23 mouse cellular contexts compared by ENCODE assay signal in genomic region chr14:32191926-32192325, GRCm38 (mm10). TPM values are rescaled to one million over a fixed set of nuclear protein-coding genes. Genes with fewer than 3 reads are reported as not detected.
DNase-seq lines count a peak whose midpoint lies in the region; ATAC-seq and TF ChIP-seq lines count a peak whose summit lies in the region.
"Had no signal": no experiment of that assay in that cellular context is flagged by ENCODE, and none has a peak within 500 bp of the region (broad histone marks: within the 10 kb centered on the region; RNA-seq: fewer than 3 reads in every experiment).

No protein-coding gene starts in this region.

- intact Hi-C loops in left cerebral cortex, postnatal 36 days (cut with DNase I): no loop called here

- no peak for ATAC-seq in liver, embryonic 12.5 days
- ATAC-seq in liver, embryonic 16.5 days (ENCODE audit: low read depth): no peak
- ATAC-seq: forebrain, embryonic 15.5 days; hindbrain, embryonic 16.5 days had no signal

- TF ChIP-seq POLR2A in MEL (IDR thresholded peaks at IDR 0.05; ENCODE audit: control insufficient read depth in 1 of 2, insufficient read depth in 1 of 2, low read depth in 1 of 2, low read length in 2 of 2, poor library complexity in 1 of 2): no peak

- H3K9ac ChIP-seq in liver, embryonic 12.5 days: no peak overlapping the region
- no peak overlapping the region for H3K9ac ChIP-seq in MEL (ENCODE audit: control insufficient read depth, low read depth, low read length, poor library complexity, severe bottlenecking)
- no peak overlapping the region for H3K9ac ChIP-seq in liver, embryonic 16.5 days (ENCODE audit: low read depth, low read length)
- H3K9ac ChIP-seq: forebrain, embryonic 15.5 days; heart, embryonic 12.5 days had no signal

- no peak overlapping the region for H3K4me2 ChIP-seq in liver, embryonic 12.5 days
- no peak overlapping the region for H3K4me2 ChIP-seq in liver, embryonic 16.5 days (ENCODE audit: low read depth, low read length)
- H3K4me2 ChIP-seq: forebrain, embryonic 15.5 days; heart, embryonic 12.5 days had no signal

- DNase-seq in liver (no peak), MEL (ENCODE audit: low read depth, low spot score) (peak; percentile 63)
- no peak for DNase-seq in left cerebral cortex, postnatal 36 days (ENCODE audit: low spot score in 2 of 2)
- DNase-seq in heart, adult 9 months (ENCODE audit: low spot score in 2 of 2): no peak

- no peaks in the 10 kb centered on the region for H3K27me3 ChIP-seq in liver, embryonic 12.5 days (replicated peaks)
- H3K27me3 ChIP-seq in MEL (ENCODE audit: control insufficient read depth in 1 of 2, insufficient read depth in 2 of 2, low read length in 2 of 2): no peaks in the 10 kb centered on the region
- H3K27me3 ChIP-seq in liver, embryonic 16.5 days (ENCODE audit: control insufficient read depth, insufficient read depth, low read depth, low read length): no peaks in the 10 kb centered on the region
- H3K27me3 ChIP-seq: CH12.LX; forebrain, embryonic 15.5 days; heart, embryonic 12.5 days had no signal

- H3K4me1 ChIP-seq in liver, embryonic 12.5 days: 0 out of 2 replicates have a peak, but pooled peaks cover 9% of the 10 kb centered on the region
- H3K4me1 ChIP-seq in MEL (ENCODE audit: control insufficient read depth in 1 of 2, insufficient read depth in 2 of 2, low read length in 2 of 2): peaks cover 12 to 16% of the 10 kb centered on the region in 2 experiments
- peaks cover 4% of the 10 kb centered on the region for H3K4me1 ChIP-seq in liver, embryonic 16.5 days (ENCODE audit: control insufficient read depth, low read depth, low read length)
- H3K4me1 ChIP-seq: embryonic facial prominence, embryonic 10.5 days; forebrain, embryonic 10.5 days; forebrain, embryonic 15.5 days had no signal

- no peak for TF ChIP-seq RAD21 in MEL (IDR thresholded peaks at IDR 0.05; ENCODE audit: low read depth, low read length)

- peak overlapping the region; percentile 36; the same call in 1 of the 2 replicates for H3K27ac ChIP-seq in liver, embryonic 12.5 days
- no peak overlapping the region for H3K27ac ChIP-seq in MEL (ENCODE audit: control insufficient read depth, low read depth, low read length)
- peak overlapping the region; percentile 24; the same call in 1 of the 2 replicates for H3K27ac ChIP-seq in liver, embryonic 16.5 days (ENCODE audit: low read length)
- H3K27ac ChIP-seq: embryonic facial prominence, embryonic 10.5 days; forebrain, embryonic 10.5 days; forebrain, embryonic 15.5 days; heart, adult 2 months had no signal

- no peak for TF ChIP-seq CTCF in MEL (IDR thresholded peaks at IDR 0.05 in 2 of 3, conservative IDR thresholded peaks at IDR 0.05 in 1 of 3; ENCODE audit: control insufficient read depth in 1 of 3, insufficient read depth in 1 of 3, low read depth in 2 of 3, low read length in 3 of 3, poor library complexity in 1 of 3, severe bottlenecking in 1 of 3)

- H3K9me3 ChIP-seq in liver, embryonic 12.5 days (replicated peaks): no peaks in the 10 kb centered on the region
- no peaks in the 10 kb centered on the region for H3K9me3 ChIP-seq in MEL (replicated peaks; ENCODE audit: insufficient read depth, low read length)
- no peaks in the 10 kb centered on the region for H3K9me3 ChIP-seq in liver, embryonic 16.5 days (replicated peaks; ENCODE audit: control insufficient read depth, low read length)
- H3K9me3 ChIP-seq: embryonic facial prominence, embryonic 10.5 days; forebrain, embryonic 10.5 days; forebrain, embryonic 15.5 days; heart, embryonic 12.5 days had no signal

- no peak overlapping the region for H3K4me3 ChIP-seq in liver, embryonic 12.5 days
- no peak overlapping the region for H3K4me3 ChIP-seq in MEL (ENCODE audit: control insufficient read depth in 1 of 2, insufficient read depth in 1 of 2, low read depth in 2 of 2, low read length in 2 of 2)
- H3K4me3 ChIP-seq in liver, embryonic 16.5 days (ENCODE audit: low read depth, low read length): no peak overlapping the region
- H3K4me3 ChIP-seq: embryonic facial prominence, embryonic 10.5 days; erythroblast, embryonic 14.5 days; forebrain, embryonic 10.5 days; forebrain, embryonic 15.5 days; heart, adult 2 months; heart, embryonic 12.5 days had no signal

- peaks cover 95% of the 10 kb centered on the region for H3K36me3 ChIP-seq in liver, embryonic 12.5 days
- peaks cover 44 to 62% of the 10 kb centered on the region in 2 experiments for H3K36me3 ChIP-seq in MEL (ENCODE audit: control insufficient read depth in 1 of 2, insufficient read depth in 2 of 2, low read length in 2 of 2)
- H3K36me3 ChIP-seq in liver, embryonic 16.5 days (ENCODE audit: control insufficient read depth, insufficient read depth): peaks cover 31% of the 10 kb centered on the region

- H3K79me2 ChIP-seq in MEL (ENCODE audit: control insufficient read depth, insufficient read depth, low read length, poor library complexity): peaks cover 22% of the 10 kb centered on the region; the same call in 1 of the 2 replicates

- TF ChIP-seq EP300 in MEL (IDR thresholded peaks at IDR 0.05; ENCODE audit: low read depth in 1 of 2, low read length in 2 of 2): peak; percentile 62 to 66

- 52% methylated on average over 5 of the region's 5 CpGs for WGBS in liver, embryonic 12.5 days (ENCODE audit: insufficient replicate concordance)
- WGBS in liver, embryonic 16.5 days (ENCODE audit: insufficient replicate concordance): 54% methylated on average over 5 of the region's 5 CpGs

TF ChIP-seq in MEL, 35 proteins besides CTCF, POLR2A, EP300 and RAD21:
- TF ChIP-seq GATA1 (IDR thresholded peaks at IDR 0.05; ENCODE audit: low read depth, low read length) (peak; percentile 82), TCF12 (IDR thresholded peaks at IDR 0.05; ENCODE audit: low read depth, low read length) (peak; percentile 25; the same call in 1 of the 2 replicates), NELFE (IDR thresholded peaks at IDR 0.05; ENCODE audit: low read depth, low read length) (no peak), MYB (IDR thresholded peaks at IDR 0.05; ENCODE audit: low read depth, low read length) (no peak), ELF1 (IDR thresholded peaks at IDR 0.05; ENCODE audit: low read depth, low read length) (no peak), BHLHE40 (IDR thresholded peaks at IDR 0.05; ENCODE audit: borderline replicate concordance, low read depth, low read length) (peak; percentile 84; the same call in 1 of the 2 replicates), ETS1 (IDR thresholded peaks at IDR 0.05; ENCODE audit: low read depth, low read length) (peak; percentile 66), MXI1 (IDR thresholded peaks at IDR 0.05; ENCODE audit: low read depth, low read length) (peak; percentile 25; the same call in 1 of the 2 replicates), CHD1 (IDR thresholded peaks at IDR 0.05; ENCODE audit: low read depth, low read length) (no peak)

RNA-seq across cellular contexts. Expression of gene Timm23, which starts 9.8 kb away (rescaled TPM):
- 280 and 286 TPM in 2 replicates for polyA plus RNA-seq in liver, embryonic 12.5 days (2016; fragmentation: Nextera tagmentation; extraction: Ambion mirVana)
- total RNA-seq in MEL (2012; rRNA removed): 417 and 425 TPM in 2 replicates
- 100 to 1,000 TPM in 1 of 2 experiments, not detected in 1; 431 TPM for polyA plus RNA-seq in MEL (2012; ENCODE audit: insufficient read depth in 1 of 2, insufficient read length in 2 of 2, low read depth in 1 of 2, low replicate concordance in 2 of 2, missing spikeins in 1 of 2)
- 147 and 154 TPM in 2 replicates for polyA plus RNA-seq in liver, embryonic 16.5 days (2015; fragmentation: Nextera tagmentation; extraction: Ambion mirVana)
- 10 to 100 TPM; 61.9 to 80.2 TPM for total RNA-seq in left cerebral cortex, postnatal 36 days (2021)

RNA-seq across cellular contexts. Expression of gene Parg, which starts 9.8 kb away (rescaled TPM):
- polyA plus RNA-seq in liver, embryonic 12.5 days (2016; fragmentation: Nextera tagmentation; extraction: Ambion mirVana): 22.7 and 26.1 TPM in 2 replicates
- total RNA-seq in MEL (2012; rRNA removed): 43.0 and 43.8 TPM in 2 replicates
- 10 to 100 TPM in 1 of 2 experiments, not detected in 1; 32.6 TPM for polyA plus RNA-seq in MEL (2012; ENCODE audit: insufficient read depth in 1 of 2, insufficient read length in 2 of 2, low read depth in 1 of 2, low replicate concordance in 2 of 2, missing spikeins in 1 of 2)
- 11.6 and 11.8 TPM in 2 replicates for polyA plus RNA-seq in liver, embryonic 16.5 days (2015; fragmentation: Nextera tagmentation; extraction: Ambion mirVana)
- total RNA-seq in left cerebral cortex, postnatal 36 days (2021): 10 to 100 TPM; 35.9 to 42.6 TPM

RNA-seq across cellular contexts. Expression of gene Ncoa4, which starts 32.3 kb away (rescaled TPM):
- 289 and 291 TPM in 2 replicates for polyA plus RNA-seq in liver, embryonic 12.5 days (2016; fragmentation: Nextera tagmentation; extraction: Ambion mirVana)
- total RNA-seq in MEL (2012; rRNA removed): 64.6 and 67.3 TPM in 2 replicates
- polyA plus RNA-seq in MEL (2012; ENCODE audit: insufficient read depth in 1 of 2, insufficient read length in 2 of 2, low read depth in 1 of 2, low replicate concordance in 2 of 2, missing spikeins in 1 of 2): 10 to 100 TPM; 54.5 to 57.9 TPM
- polyA plus RNA-seq in liver, embryonic 16.5 days (2015; fragmentation: Nextera tagmentation; extraction: Ambion mirVana): 355 and 363 TPM in 2 replicates
- 100 to 1,000 TPM; 102 to 106 TPM for total RNA-seq in left cerebral cortex, postnatal 36 days (2021)

RNA-seq across cellular contexts. Expression of gene Msmb, which starts 50.1 kb away (rescaled TPM):
- polyA plus RNA-seq in liver, embryonic 12.5 days (2016; fragmentation: Nextera tagmentation; extraction: Ambion mirVana): 0.36 and 0.50 TPM in 2 replicates
- total RNA-seq in MEL (2012; rRNA removed): not detected in 2 replicates
- polyA plus RNA-seq in MEL (2012; ENCODE audit: insufficient read depth in 1 of 2, insufficient read length in 2 of 2, low read depth in 1 of 2, low replicate concordance in 2 of 2, missing spikeins in 1 of 2): not detected
- 0.49 TPM in 1 of 2 replicates, not detected in the other for polyA plus RNA-seq in liver, embryonic 16.5 days (2015; fragmentation: Nextera tagmentation; extraction: Ambion mirVana)
- total RNA-seq in left cerebral cortex, postnatal 36 days (2021): not detected
- total RNA-seq: adrenal gland, adult 8-10 months; adrenal gland, postnatal 36 days; CH12.LX; gastrocnemius, postnatal 14 days; heart, adult 2 months; heart, postnatal 25 days had no signal
- polyA plus RNA-seq: cerebellum, adult 2 months; embryonic facial prominence, embryonic 10.5 days; embryonic facial prominence, embryonic 14.5 days; erythroblast, embryonic 14.5 days; forebrain, embryonic 10.5 days; forebrain, embryonic 15.5 days; gonadal fat pad, adult 2 months; heart, adult 2 months; heart, embryonic 12.5 days; heart, embryonic 16.5 days; hindbrain, embryonic 11.5 days; hindbrain, embryonic 16.5 days had no signal
